Mouse (Mus musculus) T-cell, adult 2 months (primary cell): Measurements from ENCODE around the gene Gm11172.

ENCODE experiments used
- DNase-seq: peaks from one replicate; pipeline ENCODE4 v3.0.0; 2022; ENCODE audit warnings: low spot score

The Gm11172 gene

DNA sequence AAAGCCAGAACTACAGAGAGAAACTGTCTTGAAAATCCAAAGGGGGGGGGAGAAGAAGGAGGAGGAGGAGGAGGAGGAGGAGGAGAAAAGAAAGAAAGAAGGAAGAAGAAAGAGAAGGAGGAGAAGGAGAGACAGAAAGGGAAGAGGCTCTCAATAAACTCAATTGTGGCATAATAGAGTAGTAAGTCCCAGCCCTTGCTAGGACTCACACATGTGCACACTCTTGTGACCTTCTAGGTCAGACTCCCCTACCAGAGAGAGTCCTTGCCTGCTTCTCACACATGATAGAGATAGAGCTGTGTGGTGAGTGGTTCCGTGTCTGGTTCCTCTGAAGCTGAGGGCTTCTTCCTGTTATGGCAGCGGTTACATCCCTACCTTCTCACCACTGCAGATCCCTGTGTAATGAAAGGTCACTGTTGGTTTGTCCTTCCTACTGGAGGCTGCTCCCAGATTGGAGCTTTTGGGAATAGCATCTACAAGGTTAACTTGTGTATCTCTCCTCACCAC lies at the start of gene Gm11172:
TSS of gene Gm11172 (plus strand) at position 51 of the 507 bp plus-strand sequence.
- DNase-seq, result no peak

DNA sequence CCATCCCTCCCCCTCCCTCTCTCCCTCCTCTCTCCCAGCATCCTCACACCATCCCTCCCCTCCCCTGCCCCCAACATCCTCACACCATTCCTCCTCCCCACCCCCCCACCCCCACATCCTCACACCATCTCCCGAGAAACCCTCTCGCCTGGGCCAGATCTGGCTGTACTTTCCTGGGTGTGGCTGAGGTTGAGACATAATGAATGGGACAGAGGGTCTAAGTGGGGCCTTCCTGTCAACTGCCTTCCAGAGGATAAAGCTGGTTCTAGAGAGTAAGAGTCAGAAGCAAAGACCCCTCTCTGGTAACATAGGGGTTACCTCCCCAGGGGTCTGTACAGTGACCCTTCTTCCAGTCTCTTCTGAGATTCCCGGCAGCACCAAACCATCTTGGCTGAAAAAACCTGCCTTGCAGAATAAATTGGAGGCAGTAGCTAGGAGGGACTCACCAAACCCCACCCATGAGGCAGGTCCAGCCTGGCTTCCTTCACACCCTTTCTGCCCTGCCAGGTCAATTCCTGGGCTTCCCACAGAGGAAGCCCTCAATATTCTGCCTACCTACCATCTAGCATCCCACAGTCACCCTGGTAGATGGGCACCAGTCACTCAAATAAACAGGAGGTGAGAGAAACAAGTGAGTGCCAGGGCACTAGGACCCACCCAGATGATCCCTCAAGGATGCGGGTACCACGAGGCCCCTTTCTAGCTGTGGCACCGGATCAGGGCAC lies 49.0 kb upstream of the Gm11172 start:
- DNase-seq, result no peak

DNA sequence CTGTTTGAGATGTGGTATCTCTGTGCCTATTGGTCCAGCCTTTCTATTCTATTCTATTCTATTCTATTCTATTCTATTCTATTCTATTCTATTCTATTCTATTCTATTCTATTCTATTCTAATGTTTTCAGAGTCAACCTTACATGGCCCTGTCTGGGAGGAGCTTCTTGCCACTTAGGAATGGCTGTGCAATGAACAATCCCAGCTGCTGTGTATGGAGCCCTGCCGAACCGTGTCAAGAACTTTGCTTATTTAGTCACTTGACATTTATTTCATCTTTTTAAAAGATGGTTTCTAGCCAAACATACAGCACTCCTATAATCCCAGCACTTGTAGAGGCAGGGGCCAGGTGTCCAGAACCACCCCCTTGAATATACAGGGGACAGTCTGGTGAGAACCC lies 48.4 kb upstream of the Gm11172 start:
- no peak for DNase-seq

- peak; percentile 79 for DNase-seq
Observed at GRCm38 (mm10) chr16:10767158-10767557, 45.6 kb upstream of the Gm11172 start.

DNA sequence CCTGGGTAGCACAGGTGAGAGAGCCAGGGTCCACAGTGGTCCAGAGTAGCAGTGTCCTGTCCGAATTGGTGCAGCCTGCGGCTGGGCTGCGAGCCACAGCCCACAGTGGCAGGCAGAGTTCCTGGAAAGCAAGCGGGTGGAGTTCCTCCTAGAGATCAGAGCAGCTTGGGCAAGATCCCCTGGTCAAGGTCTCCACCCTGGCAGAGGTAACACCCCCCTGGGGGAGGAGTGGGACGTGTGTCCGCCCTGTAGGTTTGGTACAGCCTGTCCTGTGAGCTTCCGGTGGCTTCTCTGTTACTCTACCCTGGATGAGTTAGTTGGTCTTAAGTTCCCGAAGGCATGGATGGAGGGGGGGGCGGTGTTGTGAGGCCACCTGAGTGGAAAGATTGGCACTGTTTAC lies 43.9 kb upstream of the Gm11172 start:
- DNase-seq, result no peak

GRCm38 (mm10) chr16:10769661-10770060 lies 43.1 kb upstream of the Gm11172 start:
- DNase-seq, result peak; percentile 68

- peak; percentile 27 for DNase-seq
Observed at GRCm38 (mm10) chr16:10770531-10771325, 42.0 kb upstream of the Gm11172 start.

- peak; percentile 95 for DNase-seq
Observed at GRCm38 (mm10) chr16:10771769-10772510, 40.8 kb upstream of the Gm11172 start.

DNA sequence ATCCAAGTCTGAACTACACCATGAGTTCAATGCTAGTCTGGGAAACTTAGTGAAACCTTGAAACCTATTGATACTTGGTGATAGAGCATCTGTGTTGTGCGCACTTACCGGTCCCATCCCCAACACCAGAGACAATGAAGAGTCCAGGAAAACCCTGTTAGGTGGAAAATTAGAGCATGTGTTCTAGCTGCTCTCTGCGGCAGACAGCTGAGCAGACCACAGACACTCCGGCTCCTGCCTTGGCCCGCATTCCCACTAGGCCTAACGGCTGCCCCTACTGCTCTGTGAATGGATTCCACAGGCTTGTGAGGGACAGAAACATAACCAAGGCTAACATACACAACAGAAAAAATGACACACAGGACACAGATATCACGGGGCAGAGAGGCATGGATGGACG lies 39.2 kb upstream of the Gm11172 start:
- no peak for DNase-seq

- DNase-seq, result no peak
Observed at GRCm38 (mm10) chr16:10774726-10775125, 38.0 kb upstream of the Gm11172 start.

GRCm38 (mm10) chr16:10776322-10776721 lies 36.4 kb upstream of the Gm11172 start:
- DNase-seq, result no peak

GRCm38 (mm10) chr16:10777579-10778160 lies 35.0 kb upstream of the Gm11172 start:
- no peak for DNase-seq

- DNase-seq, result no peak
Observed at GRCm38 (mm10) chr16:10780631-10781120, 32.0 kb upstream of the Gm11172 start.

DNA sequence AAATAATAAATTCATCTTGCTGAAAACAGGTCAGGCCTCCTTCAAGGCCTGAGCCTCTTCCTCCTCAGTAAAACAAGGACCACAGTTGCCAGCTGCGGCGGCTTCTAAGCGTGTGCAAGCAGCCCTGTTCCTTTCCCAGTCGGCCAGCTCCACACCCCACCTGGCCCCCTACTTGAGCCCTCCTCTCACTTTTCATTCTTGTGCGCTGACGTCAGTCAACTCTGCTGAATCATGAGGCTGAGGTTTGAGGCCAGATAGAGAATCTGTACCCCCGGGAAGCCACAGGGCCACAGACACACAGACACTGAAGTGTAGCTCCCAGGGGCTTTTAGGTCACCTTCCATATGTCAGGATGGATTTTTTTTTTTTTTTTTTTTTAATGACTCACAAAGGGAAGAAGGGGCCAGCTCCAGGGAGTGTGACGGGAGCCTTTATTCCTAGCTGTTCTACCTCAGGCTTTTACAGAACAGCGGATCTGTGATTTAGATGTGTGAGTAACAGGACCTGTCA lies 30.8 kb upstream of the Gm11172 start:
- DNase-seq, result peak; percentile 70

DNA sequence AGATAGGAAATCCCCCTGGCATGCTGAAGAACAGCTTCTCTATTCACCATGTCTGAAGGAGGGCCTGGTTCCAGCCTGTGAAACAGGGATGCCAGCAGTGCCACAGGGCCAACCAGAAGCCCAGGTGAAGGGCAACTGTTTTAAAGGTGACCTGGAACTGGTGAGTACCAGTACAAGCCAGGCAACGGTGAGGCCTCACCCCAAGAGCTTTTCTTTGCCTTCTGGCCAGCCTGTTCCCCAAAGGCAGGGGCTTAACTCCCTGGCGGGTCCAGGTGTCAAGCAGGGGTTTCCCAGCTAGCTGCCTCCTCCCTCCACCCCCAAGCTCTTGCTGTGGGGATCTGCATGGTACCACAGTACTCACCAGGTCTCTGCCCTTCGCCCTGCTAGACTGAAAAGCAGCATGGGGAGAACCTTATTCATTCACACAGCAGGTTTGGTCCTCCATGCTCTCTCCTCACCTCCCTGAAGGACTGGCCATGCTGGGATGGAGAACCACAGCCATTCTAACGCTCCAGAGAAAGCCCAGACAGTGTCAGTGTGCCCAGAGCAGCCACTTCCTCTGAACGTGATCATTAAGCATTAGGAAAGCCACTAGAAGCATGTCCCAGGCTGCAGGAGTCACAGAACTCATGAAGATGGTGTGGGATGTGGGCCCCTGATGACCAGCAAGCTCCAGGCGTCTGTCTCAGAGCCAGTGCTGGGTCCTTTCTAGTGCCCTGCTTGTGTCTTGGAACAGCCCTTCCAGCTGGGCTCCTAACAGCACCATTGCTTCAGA lies 30.2 kb upstream of the Gm11172 start:
- DNase-seq, result no peak

DNA sequence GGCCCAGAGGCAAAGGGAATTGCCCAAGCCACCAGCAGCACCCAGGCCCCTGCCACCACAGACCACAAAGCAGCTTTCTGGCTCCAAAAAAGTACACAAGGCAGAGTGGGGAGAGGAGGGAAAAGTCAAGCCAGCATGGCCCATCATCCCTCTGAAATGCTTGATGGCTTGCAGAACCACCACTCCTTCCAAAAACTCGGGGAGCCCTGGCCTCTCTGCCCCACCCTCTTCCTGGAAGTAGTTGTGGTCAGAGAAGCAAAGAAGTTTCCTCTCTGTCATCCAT lies 29.6 kb upstream of the Gm11172 start:
- peak; percentile 59 for DNase-seq

DNA sequence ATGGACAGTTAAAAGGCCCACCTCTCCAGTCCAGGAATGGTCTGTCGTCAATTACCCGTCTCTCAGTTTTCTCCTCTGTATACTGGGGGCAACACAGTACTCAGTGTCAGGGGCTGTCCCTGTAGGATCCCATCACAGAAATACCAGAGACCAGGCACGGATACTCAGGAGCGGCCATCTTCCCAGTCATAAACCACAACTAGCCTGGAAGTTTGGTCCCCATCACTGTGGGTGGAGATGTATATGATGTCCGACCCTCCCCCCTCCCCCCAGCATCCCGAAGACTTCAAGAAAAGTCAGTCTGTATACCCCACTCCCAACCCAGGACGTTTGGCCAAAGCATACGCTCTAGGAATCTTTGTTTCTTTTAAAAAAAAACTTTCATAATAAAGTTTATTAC lies 29.3 kb upstream of the Gm11172 start:
- no peak for DNase-seq

DNA sequence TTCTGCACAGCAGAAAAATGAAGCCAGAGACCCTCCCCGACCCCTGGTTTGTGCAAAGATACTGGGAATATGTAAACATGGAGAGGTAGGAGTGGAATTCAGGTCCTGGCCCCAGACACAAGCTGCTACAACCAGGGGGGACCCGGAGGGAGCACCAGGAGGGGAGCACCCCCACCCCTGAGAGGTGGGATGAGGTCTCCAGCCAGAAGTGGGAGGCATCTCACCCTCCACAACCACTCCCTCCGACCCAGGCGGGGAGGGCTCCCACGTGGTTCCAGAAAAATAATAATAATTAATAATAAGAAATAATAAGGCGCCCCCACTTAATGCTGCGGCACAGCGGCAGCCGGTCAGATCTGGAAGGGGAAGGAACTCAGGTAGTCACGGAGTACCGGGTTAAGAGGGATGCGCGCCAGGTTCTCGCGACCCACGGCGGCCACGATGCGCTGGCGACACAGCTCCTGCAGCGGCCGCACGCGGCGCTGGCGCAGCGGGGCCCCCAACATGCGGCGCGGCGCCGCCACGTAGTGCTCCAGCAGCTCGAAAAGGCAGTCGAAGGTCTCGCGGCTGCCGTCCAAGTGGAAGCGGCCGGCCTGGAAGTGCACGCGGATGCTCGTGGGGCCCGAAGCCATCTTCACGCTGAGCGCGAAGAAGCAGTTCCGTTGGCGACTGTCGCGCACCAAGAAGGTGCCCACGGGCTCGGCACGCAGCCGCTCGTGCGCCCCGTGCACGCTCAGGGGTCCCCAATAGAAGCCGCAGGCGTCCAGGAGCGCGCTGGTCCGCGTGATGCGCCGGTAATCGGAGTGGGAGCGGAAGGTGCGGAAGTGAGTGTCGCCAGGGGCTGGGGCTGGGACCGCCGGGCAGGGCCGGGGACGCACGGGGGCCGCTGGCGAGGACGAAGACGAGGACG lies 28.6 kb upstream of the Gm11172 start:
- DNase-seq, result peak; percentile 63

- DNase-seq, result peak; percentile 97
Observed at GRCm38 (mm10) chr16:10784793-10785370, 27.8 kb upstream of the Gm11172 start.
